Mouse (Mus musculus) limb, embryonic 12.5 days (tissue): ENCODE measurements around the gene Shc2. TPM values are rescaled to one million over a fixed set of nuclear protein-coding genes. Genes with fewer than 3 reads are reported as not detected.
A peak's percentile ranks its signal among the peaks of the same experiment; 100 is the strongest.

Experiments
- ATAC-seq: fragments of 200-750 bp; cut with Nextera tagmentation; 2 replicates; pipeline ENCODE4 v1.8.0; 2017; ENCODE audit warnings: low read depth, moderate TSS enrichment; ENCODE audit not compliant: insufficient number of reproducible peaks, insufficient read depth, low FRiP score, low TSS enrichment
- H3K27ac ChIP-seq: fragments of 300-500 bp; sonication (generic); 2 replicates; pipeline ENCODE4 v1.5.1; 2016; ENCODE audit warnings: mild to moderate bottlenecking, moderate library complexity
- H3K27me3 ChIP-seq: fragments of 300-500 bp; sonication (generic); 2 replicates; pipeline ENCODE4 v1.6.1; 2016; ENCODE audit warnings: mild to moderate bottlenecking, moderate library complexity
- H3K36me3 ChIP-seq: fragments of 300-500 bp; sonication (generic); 2 replicates; pipeline ENCODE4 v1.6.1; 2016; ENCODE audit warnings: mild to moderate bottlenecking, moderate library complexity
- H3K4me1 ChIP-seq: fragments of 300-500 bp; sonication (generic); replicated peaks from 2 replicates; pipeline ENCODE4 v1.6.1; 2016
- H3K4me2 ChIP-seq: fragments of 300-500 bp; sonication (generic); 2 replicates; pipeline ENCODE4 v1.6.1; 2016; ENCODE audit warnings: mild to moderate bottlenecking, moderate library complexity
- H3K4me3 ChIP-seq: fragments of 300-500 bp; sonication (generic); replicated peaks from 2 replicates; pipeline ENCODE4 v1.5.1; 2016; ENCODE audit warnings: mild to moderate bottlenecking
- H3K9ac ChIP-seq: fragments of 300-500 bp; sonication (generic); replicated peaks from 2 replicates; pipeline ENCODE4 v1.6.1; 2016; ENCODE audit warnings: mild to moderate bottlenecking, moderate library complexity
- H3K9me3 ChIP-seq: fragments of 300-500 bp; sonication (generic); 2 replicates; pipeline ENCODE4 v1.6.1; 2016; ENCODE audit warnings: mild to moderate bottlenecking, moderate library complexity
- WGBS: fragments of 180-500 bp; shearing (Covaris S2); methylation state at CpG from one replicate; pipeline ENCODE4 v1.1.7; 2016; 5-methylcytosine and 5-hydroxymethylcytosine counted together
- polyA plus RNA-seq: library from polyadenylated mRNA; unstranded; fragments of >200 nt; fragmentation: Nextera tagmentation; extraction: Ambion mirVana; gene quantifications from 2 replicates; pipeline ENCODE4 v1.2.1, GENCODE M21; 2016

Gene Shc2
- polyA plus RNA-seq, 1 experiment from 2014 or later = 12.2 TPM

DNA sequence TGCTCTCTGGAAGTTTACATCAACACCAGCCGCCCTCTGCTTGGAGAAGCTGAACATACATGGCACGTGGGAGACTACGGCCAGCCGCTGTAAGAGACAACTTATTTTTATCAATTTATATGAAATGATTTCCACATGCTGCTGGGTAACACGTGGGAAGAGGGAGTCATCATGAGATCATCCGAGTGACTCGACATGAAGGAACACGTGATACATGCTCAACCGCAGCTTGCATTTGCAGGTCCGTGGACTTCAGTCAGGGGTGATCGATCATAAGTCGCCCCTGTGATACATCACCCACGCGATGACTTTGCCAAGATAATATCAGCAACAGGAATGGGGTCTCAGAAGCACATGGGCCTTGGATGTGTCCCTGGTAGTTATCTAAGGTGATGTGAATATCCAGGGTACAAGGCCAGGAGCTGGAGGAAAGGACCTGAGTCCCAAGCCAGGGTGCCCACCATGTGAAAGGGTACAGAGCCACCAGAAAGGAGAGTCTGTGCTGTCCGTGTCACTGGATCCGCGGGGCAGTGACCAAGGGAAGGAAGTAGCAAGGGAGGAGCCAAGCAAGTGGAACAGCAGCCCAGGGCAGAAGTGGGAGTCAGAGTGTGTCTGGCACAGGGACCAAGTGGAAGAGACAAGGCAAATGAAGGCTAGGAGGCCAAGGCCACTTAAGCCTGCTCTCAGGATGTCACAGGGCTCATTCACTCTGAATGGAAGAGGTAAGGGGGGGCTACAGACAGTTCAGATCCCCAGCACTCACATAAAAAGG lies 4.5 kb downstream of the Shc2 start:
- 85% methylated on average over 17 of the region's 17 CpGs for WGBS
- H3K4me2 ChIP-seq = no peak overlapping the region
- no peak overlapping the region for H3K27ac ChIP-seq
- H3K9ac ChIP-seq = no peak overlapping the region
- peaks cover 18% of the 10 kb centered on the region for H3K27me3 ChIP-seq
- H3K36me3 ChIP-seq = no peaks in the 10 kb centered on the region
- no peak for ATAC-seq
- H3K4me1 ChIP-seq = peaks cover 11% of the 10 kb centered on the region
- 0 out of 2 replicates have a peak, but pooled peaks cover 2% of the 10 kb centered on the region for H3K9me3 ChIP-seq
- no peak overlapping the region for H3K4me3 ChIP-seq

DNA sequence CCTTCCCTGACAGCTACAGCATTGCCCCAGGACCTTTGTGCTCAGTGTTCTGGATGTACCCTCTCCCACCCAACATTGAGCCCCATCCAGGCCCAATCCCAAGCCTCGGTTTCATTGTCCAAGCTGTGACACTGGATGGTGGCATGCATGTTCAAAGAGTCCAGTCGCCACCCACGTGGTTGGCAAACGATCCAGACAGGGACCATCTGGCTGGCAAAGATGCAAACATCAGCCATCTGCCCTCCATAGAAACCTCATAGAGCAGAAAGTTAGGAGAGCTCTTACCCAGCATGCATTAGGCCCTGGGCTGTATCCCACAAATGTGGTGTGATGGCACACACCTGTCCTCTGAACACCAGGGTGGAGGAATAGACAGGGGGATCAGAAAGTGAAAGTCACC lies 6.3 kb downstream of the Shc2 start:
- no peak for ATAC-seq
- Histone ChIP-seq H3K4me3 (no peak overlapping the region), H3K9ac (no peak overlapping the region), H3K36me3 (no peaks in the 10 kb centered on the region), H3K27ac (no peak overlapping the region), H3K4me1 (no peaks in the 10 kb centered on the region), H3K27me3 (peaks cover 5% of the 10 kb centered on the region; the same call in 1 of the 2 replicates), H3K4me2 (no peak overlapping the region), H3K9me3 (0 out of 2 replicates have a peak, but pooled peaks cover 2% of the 10 kb centered on the region)
- WGBS = 85% methylated on average over 4 of the region's 4 CpGs

DNA sequence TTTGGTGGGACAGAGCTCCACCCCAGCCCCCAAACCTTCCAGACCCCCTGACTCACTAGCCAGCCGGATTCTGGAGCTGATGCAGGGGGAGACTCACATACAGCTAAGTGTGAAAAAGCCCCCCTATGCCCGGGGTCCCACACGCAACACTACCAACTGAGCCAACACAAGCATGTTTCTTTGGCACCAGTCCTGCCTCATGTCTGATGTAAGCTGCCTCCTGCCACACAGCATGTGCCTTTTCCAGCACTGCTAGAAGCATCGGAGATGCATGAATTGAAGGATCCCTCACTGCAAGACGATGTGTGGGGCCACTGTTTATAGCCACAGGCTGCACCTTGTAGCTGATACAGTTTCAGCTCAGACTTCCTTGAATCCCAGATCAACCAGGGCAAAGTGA lies 9.3 kb downstream of the Shc2 start:
- Histone ChIP-seq H3K4me1 (no peaks in the 10 kb centered on the region), H3K36me3 (no peaks in the 10 kb centered on the region), H3K27ac (no peak overlapping the region), H3K4me3 (no peak overlapping the region), H3K9ac (no peak overlapping the region), H3K9me3 (no peaks in the 10 kb centered on the region), H3K27me3 (0 out of 2 replicates have a peak, but pooled peaks cover 4% of the 10 kb centered on the region), H3K4me2 (no peak overlapping the region)
- no peak for ATAC-seq
- WGBS = 87% methylated on average over 5 of the region's 5 CpGs

DNA sequence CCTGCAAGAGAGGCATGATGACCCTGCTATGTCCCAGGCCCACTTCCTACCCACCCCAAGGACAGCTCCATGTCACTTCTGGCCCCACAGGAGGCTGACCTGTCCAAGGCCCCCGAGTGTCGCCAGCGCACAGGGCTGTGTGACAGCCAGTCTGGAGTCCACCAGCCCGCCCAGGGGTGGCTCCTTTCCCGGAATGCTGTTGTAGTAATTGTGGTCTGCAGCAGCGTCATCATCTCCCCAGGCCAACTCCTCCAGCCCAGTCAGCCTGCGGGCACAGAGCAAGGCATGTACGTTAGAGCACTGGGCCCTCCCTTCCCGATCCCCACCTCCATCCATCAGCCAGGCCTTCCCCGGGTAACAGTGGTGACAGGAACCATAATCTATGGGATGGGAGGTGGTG lies 11.6 kb downstream of the Shc2 start:
- Histone ChIP-seq H3K4me3 (no peak overlapping the region), H3K27me3 (0 out of 2 replicates have a peak, but pooled peaks cover 4% of the 10 kb centered on the region), H3K36me3 (no peaks in the 10 kb centered on the region), H3K4me1 (no peaks in the 10 kb centered on the region), H3K9me3 (no peaks in the 10 kb centered on the region), H3K9ac (no peak overlapping the region), H3K27ac (no peak overlapping the region), H3K4me2 (no peak overlapping the region)
- no peak for ATAC-seq
- 82% methylated on average over 10 of the region's 10 CpGs for WGBS

DNA sequence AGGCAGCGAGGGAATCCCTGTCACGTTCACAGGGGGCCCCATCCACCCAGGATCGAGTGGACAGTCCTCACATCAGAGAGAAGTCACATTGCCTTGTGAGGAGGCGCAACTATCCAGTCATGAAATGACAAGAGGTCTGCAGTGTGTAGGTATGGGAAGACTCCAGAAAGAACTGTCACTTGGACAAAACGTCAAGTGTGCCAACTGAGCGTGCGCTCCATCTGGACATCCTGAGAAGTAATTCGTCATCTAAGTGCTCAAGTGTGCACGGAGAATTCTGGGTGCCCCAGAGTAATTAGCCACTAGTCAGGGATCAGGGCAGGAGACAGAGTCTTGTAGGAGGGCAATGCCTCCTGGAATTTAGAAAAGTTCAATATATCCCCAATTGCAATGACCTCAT lies 12.3 kb downstream of the Shc2 start:
- ATAC-seq = no peak
- 80% methylated on average over 9 of the region's 9 CpGs for WGBS

DNA sequence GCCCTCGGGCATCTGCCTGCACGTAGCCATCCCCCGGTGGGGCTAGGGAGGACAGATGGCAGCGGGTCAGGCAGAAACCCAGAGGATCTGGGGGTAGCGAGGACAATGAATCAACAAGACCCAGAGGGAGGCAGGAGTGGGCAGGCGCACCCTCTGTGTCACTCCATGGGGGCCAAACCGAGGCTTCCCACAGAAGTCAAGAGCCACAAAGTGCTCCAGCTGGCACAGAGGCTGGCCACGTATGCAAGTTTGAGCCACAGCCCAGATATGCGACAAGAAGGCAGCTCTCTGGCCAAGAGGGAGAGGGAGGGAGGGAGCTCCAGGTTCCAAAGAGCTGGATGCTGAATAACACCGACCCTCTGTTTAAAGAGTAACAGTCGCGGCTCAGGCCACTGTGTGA lies 13.8 kb downstream of the Shc2 start:
- Histone ChIP-seq H3K4me1 (no peaks in the 10 kb centered on the region), H3K27ac (no peak overlapping the region), H3K9ac (no peak overlapping the region), H3K4me2 (no peak overlapping the region), H3K4me3 (no peak overlapping the region), H3K9me3 (no peaks in the 10 kb centered on the region), H3K27me3 (0 out of 2 replicates have a peak, but pooled peaks cover 4% of the 10 kb centered on the region), H3K36me3 (no peaks in the 10 kb centered on the region)
- ATAC-seq = no peak
- WGBS = 71% methylated on average over 12 of the region's 12 CpGs

More for the DNA sequence above, 12.3 kb downstream of the Shc2 start:
- no peak overlapping the region for H3K27ac ChIP-seq
- no peaks in the 10 kb centered on the region for H3K4me1 ChIP-seq
- H3K9ac ChIP-seq = no peak overlapping the region
- no peak overlapping the region for H3K4me2 ChIP-seq
- no peak overlapping the region for H3K4me3 ChIP-seq
- H3K9me3 ChIP-seq = no peaks in the 10 kb centered on the region
- 0 out of 2 replicates have a peak, but pooled peaks cover 4% of the 10 kb centered on the region for H3K27me3 ChIP-seq
- no peaks in the 10 kb centered on the region for H3K36me3 ChIP-seq

DNA sequence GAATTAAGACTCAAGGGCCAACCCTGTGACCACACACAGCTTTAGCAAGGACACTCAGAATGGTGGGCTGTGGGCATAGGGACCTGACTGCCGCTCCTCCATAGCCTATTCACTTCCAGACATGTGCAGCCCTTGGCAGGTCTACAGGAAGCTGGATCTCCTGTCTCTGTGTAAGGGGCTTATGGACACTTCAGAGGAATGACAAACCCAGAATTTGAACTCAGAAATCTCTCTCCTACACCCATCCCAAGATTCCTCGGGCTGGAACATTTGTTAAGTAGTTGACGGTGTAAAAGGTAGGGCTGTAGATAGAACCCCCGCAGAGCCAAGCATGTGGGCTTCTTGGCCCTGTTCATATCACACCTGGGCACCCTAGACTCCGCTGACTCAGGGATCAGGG lies 21.3 kb downstream of the Shc2 start:
- Histone ChIP-seq H3K4me1 (peaks cover 22% of the 10 kb centered on the region), H3K4me3 (no peak overlapping the region), H3K27me3 (peaks cover 44% of the 10 kb centered on the region), H3K9me3 (no peaks in the 10 kb centered on the region), H3K36me3 (no peaks in the 10 kb centered on the region), H3K9ac (no peak overlapping the region), H3K4me2 (no peak overlapping the region), H3K27ac (no peak overlapping the region)
- no peak for ATAC-seq
- WGBS = 92% methylated on average over 5 of the region's 5 CpGs

DNA sequence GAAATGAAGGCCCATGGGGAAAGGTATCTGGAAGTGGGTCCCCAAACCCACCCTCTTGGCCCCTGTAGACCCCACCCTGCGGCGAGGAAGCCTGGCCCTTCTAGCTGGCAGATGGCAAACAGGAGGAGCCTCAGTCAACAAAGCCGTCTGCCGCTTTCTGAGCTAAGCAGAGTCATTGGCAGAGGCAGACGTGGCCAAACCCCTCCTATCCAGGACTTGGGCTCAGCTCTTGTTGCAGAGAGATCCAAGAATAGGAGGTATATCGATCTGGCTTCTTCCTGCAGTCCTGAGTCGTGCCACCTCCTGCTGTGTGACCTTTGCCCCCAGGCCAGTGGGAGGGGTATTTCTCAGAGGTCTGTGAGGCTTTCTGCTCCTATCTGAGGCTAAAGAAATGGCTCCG lies 21.9 kb downstream of the Shc2 start:
- Histone ChIP-seq H3K27ac (no peak overlapping the region), H3K9me3 (no peaks in the 10 kb centered on the region), H3K9ac (no peak overlapping the region), H3K4me2 (no peak overlapping the region), H3K36me3 (no peaks in the 10 kb centered on the region), H3K27me3 (peaks cover 49% of the 10 kb centered on the region), H3K4me3 (no peak overlapping the region), H3K4me1 (peaks cover 22% of the 10 kb centered on the region)
- no peak for ATAC-seq
- WGBS = 17% methylated on average over 8 of the region's 8 CpGs

DNA sequence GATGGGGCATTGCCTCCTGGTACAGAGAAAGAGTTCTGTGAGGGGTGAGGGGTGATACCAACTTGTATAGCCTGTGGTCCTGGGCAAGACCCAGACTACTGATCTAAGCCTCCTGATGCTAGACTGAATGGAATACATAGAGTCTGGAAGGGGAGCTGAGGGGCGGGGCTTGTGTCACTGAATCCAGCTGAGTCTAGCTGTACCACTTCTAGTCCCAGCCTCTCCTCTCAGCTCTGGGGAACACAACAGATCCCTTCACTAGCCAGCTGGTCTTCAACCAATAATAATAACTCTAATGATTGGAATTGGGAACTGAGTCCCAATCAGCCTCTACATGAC lies 23.4 kb downstream of the Shc2 start:
- peaks cover 65% of the 10 kb centered on the region for H3K27me3 ChIP-seq
- 86% methylated on average over 1 of the region's 1 CpGs for WGBS
- no peak overlapping the region; the same call in 1 of the 2 replicates for H3K9ac ChIP-seq
- peak overlapping the region; percentile 62 for H3K4me3 ChIP-seq
- H3K36me3 ChIP-seq = no peaks in the 10 kb centered on the region
- peak; percentile 84; the same call in 1 of the 2 replicates for ATAC-seq
- H3K4me2 ChIP-seq = peak overlapping the region; percentile 95
- H3K27ac ChIP-seq = no peak overlapping the region
- peaks cover 22% of the 10 kb centered on the region for H3K4me1 ChIP-seq
- no peaks in the 10 kb centered on the region for H3K9me3 ChIP-seq

DNA sequence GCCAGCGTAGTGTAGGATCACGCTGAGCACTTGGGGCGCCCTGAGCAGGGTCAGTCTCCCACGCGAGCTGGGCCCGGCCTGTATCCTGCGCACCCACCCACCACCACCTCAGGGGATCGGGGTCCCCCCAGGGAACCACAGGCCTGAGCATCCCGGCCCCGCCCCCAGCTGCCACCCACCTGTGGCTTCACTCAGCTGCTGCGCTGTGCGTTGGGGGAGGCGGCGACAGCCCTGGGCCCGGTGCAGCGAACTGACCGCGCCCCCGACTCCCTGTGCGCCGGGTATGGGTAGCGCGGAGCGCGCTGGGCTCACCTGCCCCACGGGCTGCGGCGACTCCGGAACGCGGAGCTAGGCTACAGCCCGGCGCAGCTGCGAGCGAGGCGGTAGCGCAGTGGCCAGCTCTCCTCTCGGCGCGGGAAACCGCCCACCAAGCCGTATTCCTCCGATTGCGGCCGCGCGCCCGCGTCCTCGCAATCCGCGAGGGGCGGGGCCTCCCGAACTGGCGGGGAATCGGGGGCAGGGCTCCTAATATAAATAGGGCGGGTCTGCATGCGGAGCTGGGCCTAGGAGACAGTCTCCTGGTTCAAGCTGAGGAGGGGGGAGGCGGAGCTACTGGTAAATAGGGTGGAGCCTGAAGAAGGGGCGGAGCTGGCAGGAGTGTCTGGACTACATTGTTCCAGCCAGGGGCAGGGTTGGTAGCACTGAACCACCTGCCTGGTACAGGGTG lies 24.0 kb downstream of the Shc2 start, which contains the start of gene C2cd4c:
C2cd4c (minus strand) TSS at position 448 of the 727 bp plus-strand sequence.
- Histone ChIP-seq H3K36me3 (no peaks in the 10 kb centered on the region), H3K9ac (peak within 1 kb of the TSS; percentile 59), H3K9me3 (no peaks in the 10 kb centered on the region), H3K4me3 (peak within 1 kb of the TSS; percentile 62), H3K4me2 (peak within 1 kb of the TSS; percentile 95), H3K27me3 (peaks cover 70% of the 10 kb centered on the region), H3K27ac (no peak within 1 kb of the TSS), H3K4me1 (peaks cover 22% of the 10 kb centered on the region)
- peak; percentile 67 for ATAC-seq
- WGBS = 1% methylated on average over 60 of the region's 60 CpGs
